Mouse (Mus musculus) forebrain, embryonic 15.5 days (tissue): Measurements from ENCODE around the gene Trpm5. TPM values are rescaled to one million over a fixed set of nuclear protein-coding genes. Genes with fewer than 3 reads are reported as not detected.

Experiments
- ATAC-seq: fragments of 200-750 bp; cut with Nextera tagmentation; replicated peaks from 2 replicates; pipeline ENCODE4 v1.8.0; 2017; ENCODE audit warnings: mild to moderate bottlenecking, moderate TSS enrichment, moderate library complexity
- H3K27ac ChIP-seq: fragments of 300-500 bp; sonication (generic); replicated peaks from 2 replicates; pipeline ENCODE4 v1.5.1; 2015; ENCODE audit warnings: mild to moderate bottlenecking, inconsistent platforms
- H3K27me3 ChIP-seq: fragments of 300-500 bp; sonication (generic); 2 replicates; pipeline ENCODE4 v1.6.1; 2015; ENCODE audit warnings: inconsistent platforms
- H3K36me3 ChIP-seq: fragments of 300-500 bp; sonication (generic); 2 replicates; pipeline ENCODE4 v1.6.1; 2015; ENCODE audit warnings: mild to moderate bottlenecking, inconsistent platforms
- H3K4me1 ChIP-seq: fragments of 300-500 bp; sonication (generic); 2 replicates; pipeline ENCODE4 v1.6.1; 2015; ENCODE audit warnings: inconsistent platforms
- H3K4me2 ChIP-seq: fragments of 300-500 bp; sonication (generic); replicated peaks from 2 replicates; pipeline ENCODE4 v1.6.1; 2015; ENCODE audit warnings: mild to moderate bottlenecking, inconsistent platforms
- H3K4me3 ChIP-seq: fragments of 300-500 bp; sonication (generic); 2 replicates; pipeline ENCODE4 v1.5.1; 2015; ENCODE audit warnings: mild to moderate bottlenecking, inconsistent platforms
- H3K9ac ChIP-seq: fragments of 300-500 bp; sonication (generic); replicated peaks from 2 replicates; pipeline ENCODE4 v1.6.1; 2015; ENCODE audit warnings: mild to moderate bottlenecking, inconsistent platforms
- H3K9me3 ChIP-seq: fragments of 300-500 bp; sonication (generic); 2 replicates; pipeline ENCODE4 v1.6.1; 2016; ENCODE audit warnings: inconsistent platforms
- WGBS: fragments of 180-500 bp; shearing (Covaris S2); methylation state at CpG from one replicate; pipeline ENCODE4 v1.1.7; 2015; ENCODE audit warnings: mixed read lengths; 5-methylcytosine and 5-hydroxymethylcytosine counted together
- polyA plus RNA-seq: library from polyadenylated mRNA; unstranded; fragments of >200 nt; fragmentation: Nextera tagmentation; extraction: Ambion mirVana; gene quantifications from 2 replicates; pipeline ENCODE4 v1.2.1, GENCODE M21; 2015

Trpm5 gene
- polyA plus RNA-seq, 1 experiment from 2014 or later: 1.3 TPM

DNA sequence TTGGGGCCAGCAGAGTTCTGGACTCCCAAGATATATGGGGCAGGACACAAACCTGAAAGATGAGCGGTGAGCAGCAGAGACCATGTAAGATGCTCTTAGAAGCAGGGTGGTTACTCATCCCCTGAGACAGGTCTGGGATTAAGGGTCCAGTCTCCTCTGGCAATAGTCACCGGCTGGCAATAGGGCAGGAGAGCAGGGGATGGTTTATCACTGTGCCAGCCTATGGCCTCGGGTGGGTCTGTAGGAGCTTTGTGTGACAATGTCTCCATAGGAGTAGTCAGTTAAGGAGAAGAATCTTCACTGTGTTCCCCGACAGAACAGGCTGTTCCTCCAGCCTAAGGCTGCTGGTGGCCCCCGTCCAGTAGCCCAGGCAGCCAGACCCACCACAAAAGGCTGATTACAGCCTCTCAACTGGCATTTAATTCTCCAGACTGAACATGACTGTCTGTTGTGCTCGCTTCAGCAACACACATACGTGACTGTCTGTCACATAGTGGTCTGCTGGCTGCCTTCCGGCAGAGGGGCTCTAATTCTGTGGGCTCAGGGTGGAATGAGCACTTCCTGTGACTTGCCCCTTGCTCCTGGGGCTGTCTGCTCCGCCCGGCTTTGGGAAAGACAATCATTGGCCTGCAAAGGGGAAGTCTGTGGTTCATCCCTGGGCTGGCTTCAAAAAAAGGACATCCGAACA, 38.8 kb downstream of the Trpm5 start:
- H3K4me2 ChIP-seq: peak overlapping the region; percentile 90; the same call in 1 of the 2 replicates
- H3K36me3 ChIP-seq: no peaks in the 10 kb centered on the region
- H3K4me3 ChIP-seq: no peak overlapping the region
- no peaks in the 10 kb centered on the region for H3K9me3 ChIP-seq
- ATAC-seq: no peak
- H3K27ac ChIP-seq: peak overlapping the region; percentile 20; the same call in 1 of the 2 replicates
- H3K27me3 ChIP-seq: no peaks in the 10 kb centered on the region
- peak overlapping the region; percentile 20; the same call in 1 of the 2 replicates for H3K9ac ChIP-seq
- peaks cover 57% of the 10 kb centered on the region for H3K4me1 ChIP-seq
- 70% methylated on average over 11 of the region's 11 CpGs for WGBS

- ATAC-seq: no peak
- peak overlapping the region; percentile 20; the same call in 1 of the 2 replicates for H3K27ac ChIP-seq
- no peaks in the 10 kb centered on the region for H3K9me3 ChIP-seq
- H3K9ac ChIP-seq: peak overlapping the region; percentile 20; the same call in 1 of the 2 replicates
- 88% methylated on average over 3 of the region's 3 CpGs for WGBS
- H3K27me3 ChIP-seq: no peaks in the 10 kb centered on the region
- H3K4me1 ChIP-seq: peaks cover 57% of the 10 kb centered on the region
- peak overlapping the region; percentile 83; the same call in 1 of the 2 replicates for H3K4me3 ChIP-seq
- no peaks in the 10 kb centered on the region for H3K36me3 ChIP-seq
- H3K4me2 ChIP-seq: peak overlapping the region; percentile 90
Observed at GRCm38 (mm10) chr7:143055001-143055400, 39.4 kb downstream of the Trpm5 start.

DNA sequence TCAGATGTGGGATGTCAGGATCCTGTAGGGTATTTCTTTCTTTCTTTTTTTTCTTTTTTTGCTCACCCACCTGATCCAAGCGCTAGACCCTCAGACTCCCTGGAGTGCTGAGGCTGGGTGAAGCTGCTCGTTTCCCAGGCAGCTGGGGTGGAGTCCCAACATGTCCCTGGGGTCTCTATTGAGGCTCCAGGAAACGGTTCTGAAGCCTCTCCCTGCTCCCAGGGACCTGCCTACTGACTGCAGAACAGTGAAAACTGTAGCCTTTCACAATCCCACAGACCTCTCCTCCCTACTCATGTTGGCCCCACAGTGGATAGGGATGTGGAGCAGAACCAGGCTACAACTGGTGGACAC, 39.9 kb downstream of the Trpm5 start:
- no peak for ATAC-seq
- Histone ChIP-seq H3K9ac (peak overlapping the region; percentile 20; the same call in 1 of the 2 replicates), H3K27ac (no peak overlapping the region), H3K4me1 (peaks cover 57% of the 10 kb centered on the region), H3K27me3 (no peaks in the 10 kb centered on the region), H3K9me3 (no peaks in the 10 kb centered on the region), H3K4me2 (peak overlapping the region; percentile 90), H3K4me3 (peak overlapping the region; percentile 83), H3K36me3 (no peaks in the 10 kb centered on the region)
- 71% methylated on average over 3 of the region's 3 CpGs for WGBS

- H3K4me3 ChIP-seq: peak overlapping the region; percentile 83
- H3K36me3 ChIP-seq: no peaks in the 10 kb centered on the region
- 67% methylated on average over 11 of the region's 11 CpGs for WGBS
- H3K4me2 ChIP-seq: peak overlapping the region; percentile 90
- no peaks in the 10 kb centered on the region for H3K27me3 ChIP-seq
- H3K27ac ChIP-seq: peak overlapping the region; percentile 81; the same call in 1 of the 2 replicates
- peaks cover 52% of the 10 kb centered on the region for H3K4me1 ChIP-seq
- peak overlapping the region; percentile 94 for H3K9ac ChIP-seq
- no peaks in the 10 kb centered on the region for H3K9me3 ChIP-seq
- no peak for ATAC-seq
Observed at GRCm38 (mm10) chr7:143053961-143054611, 40.4 kb downstream of the Trpm5 start.

DNA sequence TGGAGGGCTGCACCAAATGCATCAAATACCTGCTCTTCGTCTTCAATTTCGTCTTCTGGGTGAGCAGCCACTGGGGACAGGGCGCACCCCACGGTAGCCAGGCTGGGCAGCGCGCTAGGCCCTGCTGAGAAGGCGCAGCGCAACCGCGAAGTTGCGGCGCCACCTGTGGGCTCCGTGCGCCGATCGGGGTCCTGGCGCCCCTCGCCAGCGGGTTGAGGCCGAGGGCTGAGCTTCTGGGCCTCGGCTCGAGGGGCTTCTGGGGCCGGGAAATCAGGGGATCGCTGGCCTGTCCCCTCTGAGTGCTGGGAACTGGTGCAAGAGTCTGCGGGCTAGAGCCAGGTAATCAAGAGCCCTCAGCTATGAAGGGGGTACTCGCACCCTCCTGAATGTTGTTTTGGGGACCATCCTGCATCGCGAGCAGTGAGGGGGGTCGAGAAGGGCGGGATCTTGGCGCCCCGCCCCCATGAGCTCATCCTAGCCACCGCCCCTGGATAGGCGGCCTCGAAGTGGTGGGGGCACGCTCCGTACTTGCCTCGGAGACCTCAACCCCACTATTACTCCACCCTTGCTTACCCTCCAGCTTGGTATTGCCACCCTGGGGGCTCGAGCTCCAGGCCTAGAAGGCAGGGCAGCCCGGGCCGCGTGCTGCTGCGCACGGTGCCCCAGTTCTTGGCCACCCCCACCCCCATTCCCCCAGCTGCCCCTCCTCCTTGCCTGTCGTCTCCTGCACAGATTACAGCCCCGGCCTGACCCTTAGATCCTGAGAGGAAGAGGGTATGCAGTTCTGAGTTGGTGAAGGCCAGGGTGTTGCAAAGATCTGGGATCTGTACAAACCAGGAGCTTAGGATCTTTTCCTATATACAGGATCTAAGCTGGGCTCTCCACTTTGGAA, 41.2 kb downstream of the Trpm5 start:
- under 1% methylated on average over 46 of the region's 46 CpGs for WGBS
- Histone ChIP-seq H3K9me3 (no peaks in the 10 kb centered on the region), H3K27ac (peak overlapping the region; percentile 81), H3K4me2 (peak overlapping the region; percentile 90), H3K36me3 (no peaks in the 10 kb centered on the region), H3K4me1 (peaks cover 43% of the 10 kb centered on the region), H3K27me3 (no peaks in the 10 kb centered on the region), H3K9ac (peak overlapping the region; percentile 94), H3K4me3 (peak overlapping the region; percentile 83)
- ATAC-seq: peak; percentile 77

DNA sequence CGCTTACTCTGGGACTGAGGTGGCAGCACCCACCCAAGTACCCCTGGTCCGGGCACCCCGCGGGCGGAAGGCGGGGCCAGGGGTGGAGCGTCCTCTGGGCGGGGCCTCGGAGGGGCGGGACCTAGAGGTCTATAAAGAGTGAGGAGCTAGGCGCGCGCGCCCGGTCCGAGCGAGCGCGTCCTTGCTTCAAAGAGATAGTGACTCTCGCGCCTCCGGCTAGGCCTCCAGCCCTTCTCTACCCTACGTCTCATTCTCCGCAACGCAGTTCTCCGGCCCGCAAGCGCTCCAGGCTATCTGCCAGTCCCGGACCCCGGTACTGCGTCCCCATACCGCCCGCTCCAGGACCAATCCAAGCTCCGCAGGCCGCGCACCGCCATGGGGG, 41.8 kb downstream of the Trpm5 start, which contains the start of gene Cd81:
TSS of gene Cd81 (plus strand) at position 114 of the 382 bp plus-strand sequence.
- H3K27ac ChIP-seq: peak within 1 kb of the TSS; percentile 81
- H3K9me3 ChIP-seq: no peaks in the 10 kb centered on the region
- peaks cover 40% of the 10 kb centered on the region for H3K4me1 ChIP-seq
- under 1% methylated on average over 37 of the region's 37 CpGs for WGBS
- peak within 1 kb of the TSS; percentile 94 for H3K9ac ChIP-seq
- H3K36me3 ChIP-seq: no peaks in the 10 kb centered on the region
- H3K4me2 ChIP-seq: peak within 1 kb of the TSS; percentile 90
- H3K27me3 ChIP-seq: no peaks in the 10 kb centered on the region
- peak; percentile 79 for ATAC-seq
- H3K4me3 ChIP-seq: peak within 1 kb of the TSS; percentile 83

DNA sequence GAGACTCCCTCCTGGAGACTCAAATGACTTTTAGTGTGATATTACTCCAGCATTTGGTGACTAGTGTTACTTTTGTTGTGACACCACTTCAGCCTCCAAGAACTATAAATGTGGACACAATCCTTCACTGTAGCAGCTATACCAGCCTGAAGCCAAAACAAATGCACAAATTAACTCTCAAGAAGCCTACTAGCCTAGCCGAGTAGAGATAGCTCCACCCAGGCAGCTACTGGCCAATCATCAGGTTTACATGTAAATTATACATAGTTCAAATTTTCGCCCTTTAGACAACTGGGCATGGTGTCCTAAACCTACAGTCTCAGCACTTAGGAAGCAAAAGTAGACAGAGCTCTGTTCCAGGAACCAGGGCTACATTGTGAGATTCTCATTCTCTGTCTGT, 43.1 kb downstream of the Trpm5 start:
- H3K27me3 ChIP-seq: no peaks in the 10 kb centered on the region
- no peaks in the 10 kb centered on the region for H3K36me3 ChIP-seq
- no peaks in the 10 kb centered on the region for H3K9me3 ChIP-seq
- H3K9ac ChIP-seq: no peak overlapping the region
- no peak overlapping the region for H3K27ac ChIP-seq
- ATAC-seq: no peak
- H3K4me2 ChIP-seq: no peak overlapping the region
- peaks cover 34% of the 10 kb centered on the region for H3K4me1 ChIP-seq
- H3K4me3 ChIP-seq: no peak overlapping the region
- WGBS: 73% methylated on average over 2 of the region's 2 CpGs

DNA sequence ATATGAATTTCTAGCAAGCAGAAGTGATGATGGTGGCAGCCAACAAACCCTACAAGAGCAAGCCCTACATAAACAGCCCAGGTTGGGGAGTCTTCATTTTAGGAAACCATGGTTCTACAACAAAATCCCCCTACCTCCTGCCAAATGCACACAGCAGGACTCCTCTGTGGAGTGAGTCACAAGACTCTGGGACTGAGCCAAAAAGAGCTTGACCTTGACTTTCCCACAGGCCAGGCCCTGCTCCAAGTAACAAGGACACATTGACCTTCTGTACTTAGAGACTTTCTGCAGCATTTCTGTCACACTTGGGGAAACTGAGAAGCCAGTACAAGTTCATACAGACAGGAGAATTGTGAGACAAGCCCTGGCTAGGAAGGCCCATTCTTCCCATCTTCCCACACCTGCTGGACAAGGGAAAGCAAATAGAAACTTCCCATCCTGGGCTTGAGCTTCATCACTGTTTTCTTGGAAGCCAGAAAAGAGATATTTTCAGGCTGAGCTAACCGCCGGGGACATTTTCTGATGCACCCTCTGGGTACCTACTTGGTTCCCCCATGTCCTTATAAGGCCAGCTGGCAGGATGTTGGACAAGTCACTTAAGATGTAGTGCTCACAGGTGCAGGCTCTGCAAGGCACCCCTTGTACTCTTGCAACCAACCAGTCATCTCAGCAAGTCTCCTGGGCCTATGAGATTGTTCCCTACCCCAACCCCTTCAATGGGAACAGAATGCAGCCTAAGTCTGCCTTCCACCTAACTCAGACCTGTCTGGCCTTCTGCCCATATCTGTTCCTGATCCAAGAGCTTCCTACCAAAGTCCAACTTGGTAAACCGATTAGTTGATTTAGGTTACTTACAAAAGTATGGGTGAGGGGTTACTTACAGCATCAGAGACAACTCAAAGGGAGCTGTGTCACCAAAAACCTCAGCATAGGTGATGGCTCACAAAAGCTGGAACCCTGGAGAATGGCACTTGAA, 44.3 kb downstream of the Trpm5 start:
- Histone ChIP-seq H3K27me3 (no peaks in the 10 kb centered on the region), H3K9me3 (no peaks in the 10 kb centered on the region), H3K4me1 (peaks cover 22% of the 10 kb centered on the region), H3K36me3 (no peaks in the 10 kb centered on the region), H3K27ac (no peak overlapping the region), H3K4me2 (no peak overlapping the region), H3K9ac (no peak overlapping the region), H3K4me3 (no peak overlapping the region)
- 92% methylated on average over 3 of the region's 3 CpGs for WGBS
- no peak for ATAC-seq

DNA sequence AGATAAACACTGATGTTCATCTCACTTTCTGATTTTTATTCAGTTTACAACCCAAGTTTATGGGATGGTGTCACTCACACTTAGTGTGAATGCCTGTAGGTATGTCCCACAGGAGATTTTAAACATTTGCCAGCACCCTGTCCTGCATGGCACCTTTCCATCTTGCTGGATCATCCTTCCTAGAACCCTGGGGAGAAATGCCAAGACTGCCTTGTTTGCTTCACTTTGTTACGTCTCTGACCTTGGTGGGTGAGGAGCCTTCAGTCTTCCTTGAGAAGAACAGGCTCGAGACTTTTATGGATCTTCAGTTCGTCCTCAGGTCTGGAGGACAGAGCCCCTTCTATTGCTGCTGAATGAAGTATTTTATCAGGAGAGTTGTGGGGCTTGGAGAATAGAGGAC, 45.1 kb downstream of the Trpm5 start:
- no peak overlapping the region for H3K9ac ChIP-seq
- H3K4me1 ChIP-seq: peaks cover 14% of the 10 kb centered on the region
- no peak for ATAC-seq
- no peak overlapping the region for H3K27ac ChIP-seq
- WGBS: 80% methylated on average over 3 of the region's 3 CpGs
- H3K4me2 ChIP-seq: no peak overlapping the region
- no peak overlapping the region for H3K4me3 ChIP-seq
- no peaks in the 10 kb centered on the region for H3K36me3 ChIP-seq
- H3K9me3 ChIP-seq: no peaks in the 10 kb centered on the region
- no peaks in the 10 kb centered on the region for H3K27me3 ChIP-seq

- Histone ChIP-seq H3K36me3 (no peaks in the 10 kb centered on the region), H3K4me3 (no peak overlapping the region), H3K27ac (no peak overlapping the region), H3K9me3 (no peaks in the 10 kb centered on the region), H3K9ac (no peak overlapping the region), H3K27me3 (no peaks in the 10 kb centered on the region), H3K4me1 (no peaks in the 10 kb centered on the region), H3K4me2 (no peak overlapping the region)
- no peak for ATAC-seq
- 77% methylated on average over 7 of the region's 7 CpGs for WGBS
Observed at GRCm38 (mm10) chr7:143046358-143046757, 48.1 kb downstream of the Trpm5 start.

DNA sequence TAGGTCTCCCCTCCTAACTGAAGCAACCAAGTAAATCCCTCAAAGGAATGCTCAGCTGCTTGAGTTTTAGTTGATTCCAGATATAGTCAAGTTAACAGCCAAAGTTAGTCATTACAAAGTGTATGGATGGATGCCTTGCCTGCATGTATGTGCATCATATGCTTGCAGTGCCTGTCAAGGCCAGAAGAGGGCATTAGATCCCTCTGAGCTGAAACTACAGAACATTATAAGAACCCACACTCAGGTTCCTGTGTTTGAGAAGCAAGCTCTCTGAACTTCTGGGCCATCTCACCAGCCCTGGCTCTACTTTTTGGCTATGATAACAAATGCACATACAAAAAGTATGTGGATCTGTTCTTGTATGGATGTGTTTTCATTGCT, 49.6 kb downstream of the Trpm5 start:
- no peaks in the 10 kb centered on the region for H3K9me3 ChIP-seq
- no peaks in the 10 kb centered on the region for H3K27me3 ChIP-seq
- ATAC-seq: no peak
- H3K9ac ChIP-seq: no peak overlapping the region
- H3K4me2 ChIP-seq: no peak overlapping the region
- no peak overlapping the region for H3K4me3 ChIP-seq
- no peak overlapping the region for H3K27ac ChIP-seq
- H3K4me1 ChIP-seq: no peaks in the 10 kb centered on the region
- no peaks in the 10 kb centered on the region for H3K36me3 ChIP-seq
